Mouse (Mus musculus) urinary bladder, postnatal 10 days (tissue): ENCODE results near the gene Tex9.
"Not testable (repeated sequence)": the region's sequence is repeated elsewhere in the genome, so short reads cannot be mapped to it uniquely, and the experiment has no call there.

Experiments used
- DNase-seq: peaks from one replicate; pipeline ENCODE4 v3.0.0; 2022; ENCODE audit warnings: low spot score

Tex9 gene

DNA sequence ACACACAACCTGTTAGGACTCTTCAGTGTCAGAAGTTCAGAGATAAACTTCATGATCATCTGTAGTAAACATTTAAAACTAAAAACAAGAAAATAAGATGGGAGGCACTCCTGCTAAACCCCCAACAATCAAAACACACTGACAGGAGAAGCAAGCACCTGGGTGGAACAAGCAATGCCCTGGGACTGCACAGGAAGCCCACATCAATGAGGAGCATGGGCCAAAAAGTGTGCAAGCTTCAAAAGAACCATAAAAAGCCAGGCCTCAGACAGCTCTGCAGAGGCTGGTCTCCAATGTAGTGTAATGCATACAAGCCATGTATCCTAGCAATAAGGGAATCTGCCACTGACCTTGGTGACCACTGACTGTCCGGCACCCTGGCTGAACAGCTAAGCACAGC, 12.7 kb downstream of the Tex9 start:
- DNase-seq = no peak

GRCm38 (mm10) chr9:72477306-72477705, 14.7 kb downstream of the Tex9 start:
- DNase-seq = no peak

- no peak for DNase-seq
These were observed 16.5 kb downstream of the Tex9 start for GRCm38 (mm10) chr9:72475511-72475910.

- DNase-seq = no peak
These were observed 22.2 kb downstream of the Tex9 start for GRCm38 (mm10) chr9:72469851-72470250.

DNA sequence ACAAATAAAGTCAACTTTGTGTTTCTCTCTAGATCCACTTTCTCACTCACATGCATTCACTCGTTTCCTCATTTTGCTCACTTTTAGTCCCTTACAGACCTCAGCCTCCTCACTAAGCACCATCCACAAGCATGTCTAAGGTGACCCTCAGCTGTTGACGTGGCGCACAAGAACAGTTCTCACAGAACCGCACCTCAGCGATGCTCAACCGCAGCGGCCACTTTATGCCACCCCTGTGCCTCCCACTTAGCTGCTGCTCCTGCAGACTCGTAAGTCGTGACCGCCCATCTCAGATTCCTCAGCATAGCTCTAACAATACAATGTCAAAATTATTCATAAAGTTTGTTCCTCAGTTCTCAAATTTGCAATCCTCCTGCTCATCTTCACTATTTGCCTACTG, 23.4 kb downstream of the Tex9 start:
- no peak for DNase-seq

DNA sequence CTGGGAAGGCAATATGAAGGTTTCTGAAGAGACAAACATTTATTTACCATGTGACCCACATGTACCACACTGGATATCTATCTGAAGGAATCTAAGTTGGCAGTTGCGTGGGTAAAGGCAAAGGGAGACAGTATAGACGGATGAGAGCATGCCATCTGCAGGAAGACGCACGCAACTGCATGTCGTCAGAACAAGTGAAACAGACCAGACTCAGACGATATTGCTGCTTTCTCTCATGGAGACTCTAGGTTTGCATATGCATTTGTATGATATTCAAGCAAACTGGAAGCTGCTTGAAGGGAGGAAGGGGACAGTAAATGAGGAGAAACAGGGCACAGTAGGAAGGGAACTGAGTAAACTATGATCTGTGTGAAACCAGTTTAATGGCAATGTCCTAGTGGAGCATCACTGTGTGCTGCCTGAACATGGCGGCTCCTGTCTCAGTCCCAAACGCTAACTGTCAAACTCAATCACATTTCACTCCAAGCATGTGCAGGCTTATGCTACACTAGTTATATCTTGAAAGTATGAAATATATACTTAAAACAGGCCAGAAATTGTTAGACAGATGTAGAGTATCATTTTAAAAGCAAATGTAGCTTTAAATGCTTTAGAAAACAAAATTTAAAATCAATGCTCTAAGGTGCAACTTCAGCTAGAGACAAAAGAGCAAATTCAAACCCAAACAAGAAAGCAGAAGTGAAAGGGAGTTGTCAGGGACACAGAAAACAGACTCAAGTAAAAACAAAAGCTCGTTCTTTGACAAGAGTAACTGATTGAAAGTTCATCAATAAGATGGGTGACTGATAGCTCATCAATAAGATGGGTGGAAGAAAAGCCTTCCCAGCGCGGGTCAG, 24.2 kb downstream of the Tex9 start:
- DNase-seq = no peak

DNA sequence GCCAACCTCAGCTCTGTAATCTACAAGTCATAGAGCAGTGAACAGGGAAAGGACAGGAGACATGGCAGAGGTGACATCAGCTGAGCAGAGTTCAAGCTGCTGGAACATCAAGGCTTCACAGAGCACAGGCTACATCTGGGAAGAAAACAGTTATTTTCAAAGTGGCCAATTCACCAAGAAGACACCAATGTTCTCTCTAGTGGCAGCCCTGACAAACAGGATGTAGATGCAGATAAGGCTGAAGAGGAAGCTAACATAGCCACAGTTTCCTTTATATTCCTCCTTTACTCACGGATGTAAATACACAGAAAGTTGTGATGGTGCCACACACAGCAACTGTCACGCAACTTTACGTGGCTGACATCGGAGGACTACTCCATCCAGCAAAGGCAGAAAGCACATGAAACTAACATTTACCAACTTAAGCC, 26.2 kb downstream of the Tex9 start:
- DNase-seq = no peak

GRCm38 (mm10) chr9:72464806-72465205, 27.2 kb downstream of the Tex9 start:
- DNase-seq = no peak

- DNase-seq = no peak
These were observed 29.6 kb downstream of the Tex9 start for GRCm38 (mm10) chr9:72462427-72462826.

DNA sequence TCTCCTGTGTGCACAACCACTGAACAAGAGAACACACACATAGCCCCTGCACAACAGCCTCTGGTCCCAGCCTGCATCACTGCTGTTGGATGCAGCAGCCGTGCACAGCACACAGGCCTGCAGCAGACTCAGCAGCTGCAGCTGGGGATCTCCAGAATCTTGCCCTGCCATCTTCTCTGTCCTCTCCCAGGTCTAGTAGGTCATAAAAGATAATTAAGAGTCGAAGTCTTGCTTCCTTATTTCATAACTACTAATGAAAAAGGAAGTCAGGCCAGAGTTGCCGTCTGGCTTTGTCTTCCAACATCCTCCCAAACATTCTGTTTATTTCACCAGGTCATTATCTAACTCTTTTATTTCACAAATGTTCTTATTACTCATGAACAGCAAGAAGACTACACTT, 31.2 kb downstream of the Tex9 start:
- DNase-seq = no peak

DNA sequence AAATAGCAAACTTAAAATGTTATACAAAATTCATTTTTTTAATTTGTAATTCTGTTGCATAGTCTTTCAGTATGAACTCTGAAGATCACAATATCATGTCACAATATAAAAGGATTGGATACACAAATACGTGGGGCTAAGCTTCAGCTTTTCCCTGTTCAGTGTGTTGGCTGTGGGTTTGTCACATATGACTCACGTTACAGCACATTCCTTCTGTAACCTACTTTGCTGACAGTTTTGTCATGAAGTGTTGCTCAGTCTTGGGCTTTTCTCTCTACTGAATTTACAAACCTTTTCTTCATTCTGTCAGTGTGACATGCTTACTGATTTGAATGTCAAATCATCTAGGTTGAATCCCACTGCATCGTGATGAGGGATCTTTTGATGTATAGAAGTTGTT, 32.3 kb downstream of the Tex9 start:
- DNase-seq = no peak

DNA sequence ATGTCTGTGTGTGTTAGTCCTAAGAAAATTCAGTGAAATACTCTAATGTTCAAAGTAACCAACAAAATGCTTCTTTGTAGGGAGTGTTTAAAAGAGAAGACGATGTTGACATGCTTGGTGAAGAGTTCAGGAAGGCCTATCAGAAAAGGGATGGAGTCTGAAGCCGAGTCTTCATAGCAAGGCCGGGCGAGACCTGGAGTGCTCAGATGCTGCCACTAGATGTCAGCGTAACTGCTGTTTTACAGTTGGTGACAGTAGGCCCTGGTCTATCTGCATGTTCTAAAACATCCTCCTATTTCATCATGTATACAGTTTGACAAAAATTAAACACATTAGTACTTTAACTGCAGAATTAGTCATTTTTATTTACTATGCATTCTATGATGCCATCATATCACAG, 33.8 kb downstream of the Tex9 start:
- no peak for DNase-seq

DNA sequence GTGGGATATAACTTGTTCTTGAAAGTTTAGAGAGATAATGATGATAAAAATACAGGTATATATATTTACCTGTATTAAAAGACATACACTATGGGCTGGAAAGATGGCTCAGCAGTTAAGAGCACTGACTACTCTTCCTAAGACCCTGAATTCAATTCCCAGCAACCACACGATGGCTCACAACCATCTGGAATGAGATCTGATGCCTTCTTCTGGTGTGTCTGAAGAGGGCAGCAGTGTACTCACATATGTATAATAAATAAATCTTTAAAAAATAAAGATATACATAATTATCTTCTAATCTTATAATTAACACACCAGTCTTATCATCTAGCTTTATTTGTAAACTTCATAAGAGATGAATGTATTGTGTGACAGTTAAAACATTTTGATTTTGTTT, 35.6 kb downstream of the Tex9 start:
- DNase-seq = no peak

GRCm38 (mm10) chr9:72454281-72454680, 37.7 kb downstream of the Tex9 start:
- DNase-seq = not testable (repeated sequence)

DNA sequence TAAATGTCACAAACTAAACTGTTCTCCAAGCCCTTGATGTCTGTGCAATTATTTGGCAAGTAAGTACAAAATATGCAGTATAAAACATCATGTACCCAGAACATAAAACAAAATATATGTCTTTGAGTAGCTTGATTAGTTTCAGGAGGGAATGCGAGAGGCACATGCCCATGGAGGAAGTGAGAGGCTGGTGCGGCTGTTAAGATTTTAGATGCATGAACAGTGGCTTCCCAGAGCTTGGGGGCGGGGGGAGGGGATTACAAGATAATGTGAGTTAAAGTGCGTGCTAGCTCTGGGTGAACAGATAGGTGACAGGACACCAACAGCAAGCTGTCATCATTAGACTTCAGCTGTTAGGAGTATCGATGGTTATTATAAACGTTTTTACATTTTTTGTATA, 40.9 kb downstream of the Tex9 start:
- no peak for DNase-seq

GRCm38 (mm10) chr9:72450363-72450762, 41.6 kb downstream of the Tex9 start:
- DNase-seq = no peak

GRCm38 (mm10) chr9:72449841-72450240, 42.2 kb downstream of the Tex9 start:
- no peak for DNase-seq

DNA sequence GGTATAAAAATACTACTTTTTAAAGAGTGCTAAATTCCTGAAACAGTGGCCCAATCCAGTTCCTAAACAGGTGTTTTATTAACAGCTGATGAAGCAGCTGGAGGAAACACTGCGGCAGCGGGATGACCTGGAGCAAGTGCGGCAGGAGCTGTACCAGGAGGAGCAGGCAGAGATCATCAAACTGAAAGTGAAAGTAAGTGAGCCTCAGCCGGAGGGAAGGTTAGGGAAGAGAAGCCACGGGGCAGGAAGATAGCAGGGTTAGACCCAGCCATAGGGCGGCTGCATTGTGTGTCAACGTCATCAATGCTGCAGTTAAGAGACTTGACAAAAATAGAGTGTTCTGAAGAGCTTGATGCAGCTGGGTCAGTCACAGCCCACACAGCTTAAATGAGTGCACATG, 42.6 kb downstream of the Tex9 start:
- no peak for DNase-seq

GRCm38 (mm10) chr9:72448026-72448425, 44.0 kb downstream of the Tex9 start:
- no peak for DNase-seq

DNA sequence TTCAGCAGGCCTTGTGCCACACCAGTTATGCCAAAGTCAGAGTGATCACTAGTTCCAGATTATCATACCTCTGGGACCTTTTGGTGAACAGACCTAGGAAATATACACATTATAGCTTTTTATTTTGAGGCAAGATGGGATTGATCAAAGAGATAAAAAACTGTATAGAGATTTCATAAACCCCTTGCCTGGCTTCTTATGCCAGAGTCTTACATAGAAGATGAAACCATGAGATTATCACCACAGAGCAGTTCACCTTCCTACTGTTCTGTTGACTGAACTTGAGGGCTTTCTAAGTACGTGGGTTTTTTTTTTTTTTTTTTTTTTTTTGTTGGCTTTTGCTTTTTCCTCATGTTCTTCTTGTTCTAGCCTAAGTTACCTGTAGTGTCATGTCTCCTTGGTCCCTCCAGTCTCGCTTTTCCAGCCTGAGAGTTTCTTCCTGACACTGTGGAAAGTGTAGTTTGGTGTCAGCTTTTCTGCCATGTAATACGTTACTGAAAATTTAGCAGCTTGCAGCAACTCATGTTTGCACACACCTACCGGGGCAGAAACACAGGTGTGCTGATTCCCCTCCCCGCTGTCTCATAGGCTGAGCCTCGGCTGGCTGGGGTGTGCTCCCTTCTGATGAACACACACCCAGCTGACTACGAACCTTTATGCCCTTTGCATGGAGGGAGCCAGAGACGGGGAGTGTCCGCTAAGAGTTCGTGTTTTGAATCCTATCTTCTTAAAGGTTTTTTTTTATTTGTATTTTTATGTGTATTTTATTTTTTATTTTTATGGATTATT, 49.9 kb downstream of the Tex9 start:
- DNase-seq = no peak

- no peak for DNase-seq
These were observed 50.8 kb downstream of the Tex9 start for GRCm38 (mm10) chr9:72440948-72441926.

DNA sequence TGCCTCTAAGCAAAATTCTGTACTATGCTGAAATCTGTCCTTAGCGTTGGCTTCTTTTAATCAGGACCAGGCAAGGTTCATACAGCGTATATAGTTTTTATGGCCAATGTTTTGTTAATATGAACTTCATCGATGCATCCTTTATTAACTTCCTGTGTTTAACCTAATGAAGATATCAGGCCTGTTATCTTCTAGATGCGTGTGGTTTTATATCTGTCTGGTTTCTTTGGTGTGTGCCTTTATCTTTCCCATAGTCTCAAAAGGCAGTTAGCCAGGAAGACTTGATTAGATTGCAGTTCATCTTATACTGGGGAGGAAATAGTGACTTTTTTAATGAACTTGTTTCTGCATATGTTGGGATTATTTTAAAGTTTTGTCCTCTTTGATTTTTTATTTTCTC, 51.7 kb downstream of the Tex9 start:
- DNase-seq = no peak
